8 mouse cellular contexts compared by ENCODE assay signal in genomic region chr7:13054287-13055010, GRCm38 (mm10). TPM values are rescaled to one million over a fixed set of nuclear protein-coding genes. Genes with fewer than 3 reads are reported as not detected.
DNase-seq lines count a peak whose midpoint lies in the region; ATAC-seq and TF ChIP-seq lines count a peak whose summit lies in the region.

TSS of gene Mzf1 (minus strand) at chr7:13054764.

- no peak for TF ChIP-seq EP300 in liver, postnatal 0 days (IDR thresholded peaks at IDR 0.05; ENCODE audit: low read depth)

- intact Hi-C loops in heart, postnatal 10 days (cut with DNase I) = loop anchor here (5.0 kb wide), 3 partner anchors 223 to 577 kb away; partner anchors contain the start of genes Lig1, Zfp606 and Zswim9

- peaks cover 59% of the 10 kb centered on the region for H3K4me1 ChIP-seq in E14TG2a.4 (replicated peaks; ENCODE audit: low read depth, low read length)
- H3K4me1 ChIP-seq in forebrain, embryonic 13.5 days = peaks cover 6% of the 10 kb centered on the region
- peaks cover 12% of the 10 kb centered on the region for H3K4me1 ChIP-seq in liver, postnatal 0 days (ENCODE audit: insufficient read depth)
- H3K4me1 ChIP-seq in neural tube, embryonic 14.5 days (ENCODE audit: control insufficient read depth, insufficient read depth, low read length) = no peaks in the 10 kb centered on the region

- peak within 1 kb of the TSS; percentile 89 for H3K4me3 ChIP-seq in E14TG2a.4 (replicated peaks; ENCODE audit: low read length)
- peak within 1 kb of the TSS; percentile 56 for H3K4me3 ChIP-seq in forebrain, embryonic 13.5 days
- H3K4me3 ChIP-seq in liver, postnatal 0 days (ENCODE audit: low read depth, low read length) = peak within 1 kb of the TSS; percentile 77
- peak within 1 kb of the TSS; percentile 42 for H3K4me3 ChIP-seq in neural tube, embryonic 14.5 days (ENCODE audit: low read depth, low read length)

- H3K36me3 ChIP-seq in E14TG2a.4 (ENCODE audit: insufficient read depth, low read length) = peaks cover 16% of the 10 kb centered on the region; the same call in 1 of the 2 replicates
- no peaks in the 10 kb centered on the region for H3K36me3 ChIP-seq in forebrain, embryonic 13.5 days (ENCODE audit: poor library complexity, severe bottlenecking)
- no peaks in the 10 kb centered on the region for H3K36me3 ChIP-seq in liver, postnatal 0 days (replicated peaks; ENCODE audit: insufficient read depth, low read length)
- H3K36me3 ChIP-seq in neural tube, embryonic 14.5 days (ENCODE audit: control insufficient read depth, insufficient read depth, low read length) = no peaks in the 10 kb centered on the region

- peak; percentile 80 for DNase-seq in c-Kit-positive CD71-positive TER-119-positive erythroid progenitor cells, embryonic 14.5 days (ENCODE audit: low spot score)
- DNase-seq in heart, postnatal 10 days = peak; percentile 95
- DNase-seq in large intestine, adult 2 months (ENCODE audit: low read depth, low spot score) = peak; percentile 91
- peak; percentile 87 for DNase-seq in liver, postnatal 0 days
- peak; percentile 95 for DNase-seq in testis, postnatal 10 days (ENCODE audit: low spot score)

- no peaks in the 10 kb centered on the region for H3K9me3 ChIP-seq in E14TG2a.4 (ENCODE audit: low read length)
- H3K9me3 ChIP-seq in forebrain, embryonic 13.5 days (replicated peaks) = no peaks in the 10 kb centered on the region
- H3K9me3 ChIP-seq in liver, postnatal 0 days (ENCODE audit: low read length) = no peaks in the 10 kb centered on the region
- no peaks in the 10 kb centered on the region for H3K9me3 ChIP-seq in neural tube, embryonic 14.5 days (ENCODE audit: control insufficient read depth, low read length)

- TF ChIP-seq CTCF in E14TG2a.4 (conservative IDR thresholded peaks at IDR 0.05; ENCODE audit: low read length) = no peak
- no peak for TF ChIP-seq CTCF in liver, postnatal 0 days (IDR thresholded peaks at IDR 0.05; ENCODE audit: low read depth)

- H3K27me3 ChIP-seq in E14TG2a.4 (ENCODE audit: insufficient read depth, low read length) = no peaks in the 10 kb centered on the region
- H3K27me3 ChIP-seq in forebrain, embryonic 13.5 days = no peaks in the 10 kb centered on the region
- no peaks in the 10 kb centered on the region for H3K27me3 ChIP-seq in liver, postnatal 0 days (ENCODE audit: insufficient read depth, low read length)
- H3K27me3 ChIP-seq in neural tube, embryonic 14.5 days (ENCODE audit: control insufficient read depth, insufficient read depth, low read length) = no peaks in the 10 kb centered on the region

- ATAC-seq in forebrain, embryonic 13.5 days = peak; percentile 97
- ATAC-seq in liver, postnatal 0 days = peak; percentile 93
- ATAC-seq in neural tube, embryonic 14.5 days (ENCODE audit: low read depth) = peak; percentile 96

- under 1% methylated on average over 41 of the region's 41 CpGs for WGBS in forebrain, embryonic 13.5 days
- WGBS in large intestine, adult 2 months = under 1% methylated on average over 41 of the region's 41 CpGs
- under 1% methylated on average over 41 of the region's 41 CpGs for WGBS in liver, postnatal 0 days (ENCODE audit: insufficient replicate concordance)
- under 1% methylated on average over 41 of the region's 41 CpGs for WGBS in neural tube, embryonic 14.5 days

- H3K9ac ChIP-seq in forebrain, embryonic 13.5 days = peak within 1 kb of the TSS; percentile 65
- H3K9ac ChIP-seq in liver, postnatal 0 days (replicated peaks) = peak within 1 kb of the TSS; percentile 61
- H3K9ac ChIP-seq in neural tube, embryonic 14.5 days (replicated peaks; ENCODE audit: low read depth, low read length) = peak within 1 kb of the TSS; percentile 62

- peak within 1 kb of the TSS; percentile 93 for H3K27ac ChIP-seq in forebrain, embryonic 13.5 days
- H3K27ac ChIP-seq in liver, postnatal 0 days (ENCODE audit: low read depth) = no peak within 1 kb of the TSS
- peak within 1 kb of the TSS; percentile 92 for H3K27ac ChIP-seq in neural tube, embryonic 14.5 days (ENCODE audit: low read depth, low read length)

- peak within 1 kb of the TSS; percentile 58 for H3K4me2 ChIP-seq in forebrain, embryonic 13.5 days
- H3K4me2 ChIP-seq in liver, postnatal 0 days (ENCODE audit: low read depth, low read length) = peak within 1 kb of the TSS; percentile 90
- H3K4me2 ChIP-seq in neural tube, embryonic 14.5 days (ENCODE audit: low read depth, low read length) = peak within 1 kb of the TSS; percentile 44

RNA-seq across cellular contexts. Expression of gene Mzf1, which starts in this region (rescaled TPM):
- polyA plus RNA-seq in forebrain, embryonic 13.5 days (2015; fragmentation: Nextera tagmentation; extraction: Ambion mirVana) = 5.1 and 6.0 TPM in 2 replicates
- under 1 TPM; 0.72 to 0.92 TPM for total RNA-seq in heart, postnatal 10 days (2021)
- polyA plus RNA-seq in large intestine, adult 2 months (2012; rRNA removed) = 0.66 and 0.80 TPM in 2 replicates
- 0.26 and 0.29 TPM in 2 replicates for polyA plus RNA-seq in liver, postnatal 0 days (2015; fragmentation: Nextera tagmentation; extraction: Ambion mirVana)
- 8.4 and 9.0 TPM in 2 replicates for polyA plus RNA-seq in neural tube, embryonic 14.5 days (2014; fragmentation: Nextera tagmentation; extraction: Ambion mirVana)

Comparison
In these comparisons a context has a peak if more than half of its experiments do, and no peak if none do; other contexts are left out.
1. Peak in DNase-seq in heart, postnatal 10 days; RNA of the gene not detected or under 1 TPM.
2. Peak in DNase-seq in large intestine, adult 2 months; RNA of the gene not detected or under 1 TPM.
3. Peak in DNase-seq, ATAC-seq, H3K4me3 ChIP-seq, H3K9ac ChIP-seq and H3K4me2 ChIP-seq in liver, postnatal 0 days; RNA of the gene not detected or under 1 TPM.